Mouse (Mus musculus) ovary, postnatal 36 days (tissue): ENCODE measurements at regions not wholly inside any gene's neighbourhood (a gene's known extent, or its start where the extent isn't known, plus 50 kb on each side); places are given as distances from the start of the nearest gene placed in this dataset.

ENCODE experiments used
- DNase-seq: peaks from one replicate; pipeline ENCODE4 v3.0.0; 2022; ENCODE audit warnings: low spot score, mixed read lengths

DNA sequence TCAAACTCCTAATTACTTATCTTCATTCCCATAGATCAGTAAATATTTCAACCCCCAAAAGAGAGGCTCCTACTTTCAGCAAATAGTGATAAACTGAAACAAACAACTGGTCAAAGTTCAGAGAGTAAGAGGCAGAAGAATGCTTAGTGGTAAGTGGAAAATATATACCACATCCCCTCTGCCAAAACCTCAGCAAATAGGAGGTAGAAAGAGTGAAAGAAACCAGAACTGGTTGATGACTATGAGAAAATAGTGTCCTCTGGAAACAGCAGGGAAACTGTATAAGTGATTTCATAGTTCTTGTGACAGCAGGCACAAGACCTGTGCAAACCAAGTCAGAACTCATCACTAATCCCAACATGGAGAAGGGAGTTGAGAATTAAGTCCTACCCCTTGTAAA lies 980.8 kb upstream of the Cited2 start:
- DNase-seq = no peak

DNA sequence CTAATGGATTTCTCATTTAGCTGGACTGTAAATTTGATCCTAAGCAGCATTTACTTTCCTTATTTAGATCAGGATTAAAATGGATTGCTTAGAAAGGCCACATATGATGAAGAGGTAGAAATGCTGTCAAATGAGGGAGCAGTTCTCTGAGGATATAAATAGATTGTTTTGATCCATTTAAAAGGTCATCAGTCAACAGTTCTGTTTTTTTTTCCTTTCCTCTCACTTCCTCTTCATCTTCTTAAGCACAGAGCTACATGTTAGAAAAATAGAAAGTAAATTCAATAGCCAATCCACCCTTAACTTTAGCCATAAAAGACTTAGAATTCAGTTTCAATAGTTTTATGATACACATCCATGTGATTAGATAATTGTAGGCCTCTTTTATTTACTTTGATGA lies 971.5 kb upstream of the Cited2 start:
- no peak for DNase-seq

DNA sequence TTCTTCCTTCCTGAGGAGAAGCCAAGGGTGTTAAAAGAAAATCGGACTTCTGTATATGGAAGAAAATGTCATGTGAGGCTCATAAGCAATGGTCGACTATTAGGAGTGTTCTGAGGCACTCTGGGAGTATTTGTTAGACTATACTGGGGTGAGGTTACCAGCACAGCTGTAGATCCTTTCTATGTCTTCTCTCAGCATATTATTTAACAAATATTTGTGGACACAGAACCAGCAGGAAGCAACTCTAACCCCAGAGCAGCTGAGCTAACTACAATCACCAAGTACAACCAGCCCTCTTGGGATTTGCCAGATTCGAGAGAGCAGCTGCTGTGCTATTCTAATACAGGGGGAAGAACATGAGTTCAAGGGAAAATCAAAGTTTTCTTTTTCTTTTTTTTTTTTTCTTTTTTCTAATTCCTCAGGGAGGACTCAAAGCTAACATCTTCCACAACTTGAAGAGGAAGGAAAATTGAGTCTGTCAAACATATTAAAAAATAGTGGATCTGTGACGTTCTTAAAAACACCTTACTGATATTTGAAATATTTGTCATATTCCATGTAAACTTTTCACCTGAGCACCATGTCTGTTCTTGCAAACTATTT lies 933.3 kb upstream of the Cited2 start:
- no peak for DNase-seq

DNA sequence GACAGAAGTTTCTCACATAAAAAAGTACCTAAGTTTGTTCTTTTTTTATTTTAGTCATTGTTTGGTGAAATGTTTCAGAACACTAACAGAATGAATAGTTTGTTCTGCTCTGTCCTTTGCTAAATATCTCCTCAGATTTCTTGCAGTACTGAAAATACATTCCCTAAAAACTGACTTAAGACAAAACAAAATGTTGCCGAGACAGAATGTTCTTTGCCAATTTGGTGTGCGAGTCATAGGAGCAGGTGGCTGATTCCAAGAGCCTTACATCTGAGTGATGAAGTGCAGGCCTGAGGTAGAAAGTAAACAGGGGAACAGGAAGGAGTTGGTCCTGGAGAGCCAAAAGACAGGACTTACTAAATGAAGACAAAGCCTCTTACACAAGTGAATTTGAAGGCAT lies 919.0 kb upstream of the Cited2 start:
- DNase-seq = no peak

DNA sequence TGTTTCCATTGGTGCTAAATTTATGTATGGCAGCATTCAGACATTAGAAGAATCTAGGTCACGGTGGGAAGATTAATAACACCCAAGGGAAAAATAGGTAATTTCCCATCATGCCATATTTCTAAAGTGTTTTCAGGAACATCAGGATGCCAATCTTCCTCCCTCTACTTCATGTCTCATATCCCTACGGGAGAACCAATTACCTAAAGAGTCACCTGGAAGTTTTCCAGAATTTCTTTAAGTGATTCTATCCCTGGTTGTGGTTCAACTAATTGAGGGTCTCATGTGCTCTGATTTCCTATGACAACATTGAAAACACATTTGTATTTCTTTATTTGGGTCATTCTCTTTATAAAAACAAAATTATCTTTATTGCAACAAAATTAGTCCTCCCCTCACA lies 912.3 kb upstream of the Cited2 start:
- no peak for DNase-seq

DNA sequence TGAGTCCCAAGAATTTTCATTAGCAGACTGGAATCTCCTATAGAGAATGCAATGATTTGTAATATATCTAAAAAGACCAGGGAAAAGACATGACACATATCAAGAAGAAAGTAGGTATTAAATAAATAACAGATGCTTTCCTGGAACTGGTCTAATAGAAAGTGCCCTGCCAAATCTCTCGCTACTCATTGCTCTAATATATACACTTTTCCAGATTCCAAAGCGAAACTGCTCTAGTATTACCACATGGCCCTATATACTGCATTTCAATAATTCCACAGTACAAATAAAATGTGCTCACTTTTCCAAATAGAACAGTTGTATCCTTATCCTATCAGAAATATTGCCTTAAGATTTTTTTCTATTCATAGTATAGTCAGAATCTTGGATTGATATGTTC lies 909.0 kb upstream of the Cited2 start:
- DNase-seq = no peak

DNA sequence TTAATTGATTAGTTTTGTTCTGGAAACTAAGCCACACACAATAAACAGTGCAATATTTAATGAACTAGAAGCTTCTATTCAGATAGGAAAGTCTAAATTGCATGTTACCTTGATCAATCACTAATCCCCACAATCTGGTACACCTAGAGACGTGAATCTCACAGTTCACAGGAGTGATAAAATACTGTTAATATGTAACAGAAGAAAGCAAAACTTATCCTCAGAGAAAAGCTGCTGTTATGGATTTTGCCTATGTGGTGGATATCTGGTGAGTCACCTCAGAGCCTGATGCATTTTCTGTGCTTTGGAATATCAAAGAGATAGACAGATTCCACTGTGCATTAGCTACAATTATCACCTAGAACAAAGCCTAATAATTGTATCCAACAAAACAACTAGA lies 861.5 kb upstream of the Cited2 start:
- DNase-seq = no peak

DNA sequence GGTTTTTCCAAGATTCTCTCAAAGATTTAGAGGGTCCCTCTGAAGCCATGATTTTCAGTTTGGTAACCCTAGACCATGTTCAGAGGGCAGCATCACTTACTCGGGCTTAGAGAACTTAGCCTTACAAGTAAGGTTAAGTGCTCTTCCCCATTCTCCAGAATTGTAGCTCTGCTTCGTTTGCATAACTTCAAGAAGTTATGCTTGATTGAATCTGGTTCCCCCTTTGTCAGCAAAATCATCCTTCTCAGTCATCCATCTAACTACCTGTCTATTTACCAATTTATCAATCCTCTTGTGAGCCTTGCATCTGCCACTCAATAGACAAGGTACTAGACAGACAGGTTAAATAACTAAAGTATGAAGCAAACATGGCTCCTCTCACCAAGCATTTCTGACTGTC lies 856.1 kb upstream of the Cited2 start:
- DNase-seq = no peak

DNA sequence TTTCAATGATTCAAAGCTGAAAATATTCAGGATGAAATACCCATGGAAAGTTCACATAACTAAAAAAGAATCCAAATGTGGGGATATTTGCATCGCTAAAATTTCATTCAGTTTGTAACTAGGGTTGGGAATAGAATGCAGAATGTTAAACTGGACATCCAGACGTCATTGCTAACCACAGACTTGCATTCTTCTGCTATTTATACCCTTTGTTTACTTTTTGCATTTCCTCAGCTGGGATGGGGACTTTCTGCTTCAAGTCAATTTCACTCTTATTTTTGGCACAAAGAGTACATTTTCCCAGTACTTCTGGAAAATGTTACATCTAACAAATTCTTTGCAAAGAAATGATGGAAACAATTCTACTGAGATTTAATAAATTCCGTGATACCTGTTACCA lies 848.9 kb upstream of the Cited2 start:
- no peak for DNase-seq

DNA sequence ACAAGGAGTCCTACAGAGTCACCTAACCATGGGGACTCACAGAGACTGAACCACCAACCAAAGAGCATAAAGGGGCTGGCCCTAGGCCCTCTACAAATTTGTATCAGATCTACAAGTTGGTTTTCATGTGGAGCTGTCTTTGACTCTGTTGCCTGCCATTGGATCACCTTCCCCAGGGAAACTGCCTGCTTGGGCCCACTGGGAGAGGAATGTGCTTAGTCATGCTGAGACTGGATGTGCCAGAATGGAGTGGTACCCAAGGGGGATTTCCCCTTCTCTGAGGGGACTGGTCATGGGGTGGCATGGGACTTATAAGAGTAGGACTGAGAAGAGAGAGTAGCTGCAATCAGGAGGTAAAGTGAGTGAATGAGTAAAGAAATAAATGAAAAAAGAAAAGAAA lies 844.8 kb upstream of the Cited2 start:
- DNase-seq = no peak

DNA sequence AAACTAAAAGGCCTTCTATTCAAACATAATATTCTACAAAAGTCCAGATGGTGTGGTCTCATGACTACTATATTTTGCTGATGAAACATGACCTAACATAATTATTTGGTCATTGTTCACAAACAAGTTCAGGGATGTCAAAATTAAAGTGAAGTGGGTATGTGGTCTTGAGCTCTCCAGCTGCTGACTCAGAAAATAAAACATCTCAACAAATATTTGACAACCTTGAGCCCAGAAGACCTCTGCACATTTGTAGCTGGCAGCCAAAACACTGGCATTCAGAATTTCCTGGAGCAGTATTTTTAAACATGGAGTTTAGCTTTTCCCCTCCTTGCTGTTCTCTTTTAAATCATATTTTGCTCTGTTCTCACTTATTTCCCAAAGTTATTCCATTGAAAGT lies 829.7 kb upstream of the Cited2 start:
- DNase-seq = no peak

DNA sequence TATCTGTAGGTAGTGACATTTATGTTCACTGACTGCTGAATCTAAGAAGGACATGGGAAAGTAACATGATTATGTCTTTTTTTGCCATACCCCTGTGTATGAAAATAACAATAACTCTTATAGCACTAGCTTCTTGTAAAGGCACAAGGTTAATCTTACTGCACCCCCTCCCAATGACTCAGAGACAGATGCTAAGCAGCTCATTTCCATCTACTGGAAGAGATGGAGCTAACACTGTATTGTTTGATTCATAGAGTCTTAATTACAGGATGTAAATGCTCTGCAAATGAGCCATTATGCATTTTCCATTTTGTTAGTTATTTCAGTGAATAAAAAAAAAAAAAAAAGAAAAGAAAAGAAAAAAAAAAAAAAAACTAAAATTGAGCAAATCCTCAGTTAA lies 827.7 kb upstream of the Cited2 start:
- DNase-seq = no peak

DNA sequence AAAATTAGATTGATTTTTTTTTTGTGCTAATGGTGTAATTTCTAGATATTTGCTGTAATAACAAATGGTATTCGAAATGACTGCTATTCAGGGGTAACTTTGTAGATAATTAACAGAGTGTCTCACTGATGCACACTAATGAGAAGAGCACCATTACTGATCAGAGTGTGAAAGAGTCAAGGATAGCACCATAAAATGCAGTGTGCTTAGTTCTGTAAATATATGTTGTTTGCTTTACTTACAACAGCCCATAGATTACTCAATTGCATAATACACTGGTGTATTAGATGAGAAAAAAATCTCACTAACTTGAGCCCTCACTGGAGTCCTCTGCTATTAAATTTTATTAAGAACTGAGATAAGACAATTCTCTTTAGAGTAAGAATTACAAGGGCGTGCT lies 800.1 kb upstream of the Cited2 start:
- DNase-seq = no peak

DNA sequence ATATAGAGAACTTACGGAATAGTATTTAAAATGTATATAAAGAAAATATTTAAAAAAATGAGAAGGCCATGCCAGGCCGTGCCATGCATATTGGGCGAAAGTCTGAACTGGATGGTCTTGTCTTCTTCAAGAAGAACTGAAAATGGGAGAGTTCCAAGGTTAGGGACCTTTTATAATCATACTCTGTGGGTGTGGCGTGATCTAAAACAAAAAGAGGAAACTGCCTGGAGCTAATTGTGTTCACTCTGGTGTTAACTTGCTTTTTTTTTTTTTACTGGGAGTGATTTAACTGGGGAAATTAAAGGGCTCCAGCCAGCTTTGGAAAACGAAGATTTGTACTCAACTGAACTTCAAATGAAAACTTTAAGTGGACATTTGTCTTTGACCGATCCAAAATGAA lies 799.2 kb upstream of the Cited2 start:
- no peak for DNase-seq

DNA sequence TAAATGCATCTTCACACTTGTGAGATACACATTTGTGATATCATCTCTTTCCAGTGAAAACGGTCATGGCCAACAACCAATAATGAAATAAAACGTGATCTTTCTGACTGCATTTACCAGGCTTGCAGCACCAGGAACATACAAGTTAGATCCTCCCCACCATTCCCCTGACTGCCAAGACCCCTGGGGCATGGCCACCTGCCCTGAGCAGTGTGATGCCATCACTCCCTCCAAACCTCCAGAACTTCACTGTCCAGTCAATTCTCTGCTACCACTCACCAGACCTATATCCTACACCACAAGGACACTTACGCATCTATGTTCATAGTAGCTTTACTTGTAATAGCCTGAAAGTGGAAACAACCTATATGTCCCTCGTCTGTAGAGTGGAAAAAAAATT lies 785.3 kb upstream of the Cited2 start:
- no peak for DNase-seq

DNA sequence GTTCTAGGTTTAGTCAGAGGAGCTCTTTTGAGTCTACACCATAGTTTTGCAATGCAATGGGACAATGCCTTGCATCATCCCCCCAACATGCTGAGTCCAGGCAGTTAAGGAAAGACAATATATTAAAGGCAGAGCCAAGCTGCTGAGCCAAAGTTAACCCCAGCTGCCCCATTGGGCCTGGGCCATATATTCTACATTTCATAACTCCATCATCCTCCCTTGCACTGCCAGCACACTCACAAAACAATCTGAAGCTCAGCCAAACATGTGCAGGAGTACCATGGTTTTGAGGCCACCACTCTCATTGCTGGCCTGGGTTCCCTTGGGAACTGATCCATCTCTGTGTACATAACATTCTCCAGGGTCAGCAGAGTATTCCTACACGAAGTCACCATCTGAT lies 771.4 kb upstream of the Cited2 start:
- no peak for DNase-seq

DNA sequence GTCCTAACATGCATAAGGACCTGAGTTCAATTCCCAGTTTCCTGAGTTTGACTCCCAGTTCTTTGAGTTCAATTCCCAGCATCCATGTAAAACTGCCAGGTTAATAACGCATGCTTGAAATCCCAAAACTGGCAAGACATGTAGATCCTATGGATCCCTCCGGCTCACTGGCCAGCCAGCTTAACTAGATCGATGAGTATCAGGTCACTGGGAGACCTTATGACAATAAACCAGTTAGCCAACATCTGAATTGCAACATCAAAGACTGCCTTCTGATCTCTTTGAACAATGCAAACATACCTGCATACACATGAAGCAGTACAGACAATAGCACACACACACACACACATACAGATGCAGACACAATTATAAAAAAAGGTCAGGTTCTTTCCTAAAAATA lies 762.0 kb upstream of the Cited2 start:
- no peak for DNase-seq

DNA sequence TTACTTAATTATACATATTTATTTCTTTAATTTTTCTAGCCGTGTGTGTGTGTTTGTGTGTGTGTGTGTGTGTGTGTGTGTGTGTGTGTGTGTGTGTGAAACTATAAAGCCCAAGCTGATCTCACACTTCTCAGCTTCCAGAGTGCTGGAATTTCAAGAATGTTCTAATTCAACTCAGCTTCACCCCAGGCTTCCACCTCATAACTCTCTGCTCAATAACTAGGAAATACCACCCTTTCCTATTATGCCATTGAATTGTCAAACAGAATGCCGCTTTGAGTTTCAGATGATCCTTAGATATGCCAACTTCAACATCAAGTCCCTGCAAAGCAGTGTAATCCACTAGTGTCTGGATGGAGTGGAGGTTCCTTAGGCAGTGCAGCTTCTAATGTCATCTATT lies 760.6 kb upstream of the Cited2 start:
- DNase-seq = no peak

DNA sequence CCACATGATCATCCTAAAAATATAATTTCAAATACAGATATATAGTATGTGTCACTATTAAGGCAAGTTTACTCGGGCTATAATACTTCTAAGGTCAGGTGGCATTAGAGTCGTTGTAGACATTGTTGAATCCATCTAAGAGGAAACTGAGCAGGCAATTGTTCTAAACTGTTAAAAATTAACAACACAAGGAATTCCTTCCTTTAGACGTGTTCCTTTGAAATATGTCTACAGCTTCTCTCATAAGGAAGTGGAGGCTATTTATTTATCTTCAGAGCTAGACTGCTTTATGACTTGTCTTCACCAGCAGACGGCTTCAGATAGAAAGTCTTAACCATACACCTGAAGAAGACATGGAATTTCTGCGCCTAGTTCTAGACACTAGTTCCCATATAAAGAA lies 744.2 kb upstream of the Cited2 start:
- no peak for DNase-seq

DNA sequence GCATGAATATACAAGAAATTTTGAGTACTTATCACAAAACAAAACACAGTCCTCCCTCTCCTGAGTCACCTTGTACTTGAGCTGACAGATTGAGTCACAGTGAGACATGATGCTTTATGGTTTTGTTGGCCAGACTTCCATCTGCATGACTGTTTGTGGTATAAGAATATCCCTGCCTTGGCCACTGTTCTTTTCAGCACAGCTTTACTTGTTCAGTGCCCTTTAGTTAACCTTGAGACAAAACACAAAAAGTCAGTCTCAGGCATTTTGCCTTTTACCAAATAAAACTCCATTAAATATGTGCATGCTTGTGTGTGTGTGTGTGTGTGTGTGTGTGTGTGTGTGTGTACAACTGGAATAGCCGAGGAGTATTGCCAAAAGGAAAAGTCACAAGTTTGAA lies 732.8 kb upstream of the Cited2 start:
- no peak for DNase-seq

DNA sequence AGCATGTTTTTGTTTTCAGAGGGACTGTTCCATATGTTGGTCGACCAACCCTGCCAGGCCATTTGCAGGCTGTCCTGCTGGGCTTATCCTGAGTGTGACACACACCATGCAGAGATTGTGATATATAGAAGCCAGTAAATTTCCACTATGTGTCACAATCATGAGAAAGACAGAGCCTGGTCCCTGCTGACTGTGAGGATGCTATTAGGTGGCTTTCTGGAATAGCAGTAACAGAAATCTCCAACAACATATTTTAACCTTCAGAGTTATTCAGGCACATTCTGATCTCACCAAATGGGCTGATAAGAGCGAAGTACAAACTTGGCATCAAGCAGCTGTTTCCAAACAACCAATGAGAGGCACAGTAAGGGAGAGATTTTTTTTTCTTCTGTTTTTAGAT lies 729.2 kb upstream of the Cited2 start:
- no peak for DNase-seq

DNA sequence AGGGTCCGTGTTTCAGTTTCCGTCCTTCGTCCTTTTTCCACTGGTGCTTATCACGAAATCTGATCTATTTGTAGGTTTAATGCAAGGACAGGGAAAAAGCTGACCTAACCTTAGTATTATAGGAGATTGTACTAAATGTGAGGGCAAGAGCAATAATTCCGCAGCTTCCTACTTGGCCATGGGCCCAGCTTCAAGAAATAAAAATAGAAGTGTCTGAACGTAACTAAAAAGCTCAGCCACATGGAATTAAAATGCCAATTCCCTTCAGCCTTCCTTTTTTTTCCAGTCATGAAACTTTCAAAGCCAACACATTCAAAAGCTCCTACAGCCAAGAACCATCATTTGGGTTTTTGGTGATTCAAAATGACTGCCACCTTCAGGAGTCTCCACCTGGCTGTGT lies 728.5 kb upstream of the Cited2 start:
- no peak for DNase-seq

DNA sequence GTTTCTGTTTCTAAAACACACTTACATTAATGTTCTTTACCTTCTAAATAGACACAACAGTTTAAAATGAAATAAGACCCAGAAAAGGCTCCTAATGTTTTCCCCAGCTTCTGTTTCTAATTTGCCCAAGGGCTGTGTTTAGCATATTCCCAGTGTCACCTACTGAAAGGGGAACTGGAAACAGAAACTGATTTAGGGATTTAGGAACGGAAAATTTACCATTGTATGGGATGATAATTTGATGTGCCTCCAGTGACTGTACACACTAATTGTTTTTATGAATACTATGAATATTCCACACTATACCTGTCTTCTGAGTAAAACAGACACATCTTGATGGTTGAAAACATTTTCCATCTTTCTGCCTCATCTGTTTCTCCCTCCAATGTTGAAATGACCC lies 728.0 kb upstream of the Cited2 start:
- no peak for DNase-seq

DNA sequence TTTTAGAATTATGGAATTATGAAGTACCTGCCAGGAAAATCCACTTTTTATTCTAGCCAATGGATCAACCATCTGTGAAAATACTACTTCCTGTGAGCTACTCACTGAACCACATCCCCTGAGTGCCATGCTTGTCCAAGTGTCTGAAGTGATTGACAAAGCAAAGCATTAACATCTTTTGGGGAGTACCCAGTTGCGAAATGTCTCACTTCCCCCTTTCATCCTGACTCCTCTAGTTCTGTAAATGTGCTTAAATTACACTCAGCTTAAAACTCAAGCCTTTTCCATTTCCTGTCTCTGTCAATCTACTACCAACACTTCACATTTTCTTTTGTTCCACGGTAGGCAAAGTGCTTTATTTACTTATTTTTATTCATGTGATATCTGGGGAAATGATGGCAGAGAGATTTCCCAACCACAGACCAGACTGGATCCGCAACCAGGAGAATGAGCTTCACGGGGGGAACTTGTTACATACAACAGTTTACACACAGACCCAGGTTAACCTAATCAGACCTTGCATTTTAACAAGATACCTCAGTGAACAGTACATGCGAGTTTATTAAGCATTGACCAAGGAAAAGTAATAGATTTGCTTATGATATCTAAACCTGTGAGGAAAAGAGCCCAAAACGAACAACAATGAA lies 726.1 kb upstream of the Cited2 start:
- no peak for DNase-seq

DNA sequence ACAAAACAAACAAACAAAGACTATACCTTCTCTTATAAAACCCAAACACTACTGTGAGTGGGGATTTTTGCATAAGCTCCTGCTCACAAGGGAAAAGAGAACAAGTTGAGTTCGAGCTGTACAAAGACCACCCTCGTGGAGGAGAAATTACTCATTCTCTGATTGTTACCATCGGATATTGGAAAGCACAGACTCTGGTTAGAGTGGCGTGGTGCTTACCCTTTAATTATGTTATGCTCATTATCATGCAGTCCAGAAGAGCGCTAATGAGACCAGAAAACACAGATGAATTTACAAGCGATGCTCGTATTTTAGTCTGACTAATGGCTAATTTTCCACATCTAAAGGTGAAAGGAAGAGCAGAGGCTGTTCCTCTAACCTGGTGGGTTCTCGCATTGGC lies 721.7 kb upstream of the Cited2 start:
- no peak for DNase-seq
